Mouse (Mus musculus) c-Kit-positive CD71-positive TER-119-negative erythroid progenitor cells, embryonic 14.5 days (primary cell): ENCODE measurements at regions not wholly inside any gene's neighbourhood (a gene's known extent, or its start where the extent isn't known, plus 50 kb on each side); places are given as distances from the start of the nearest gene placed in this dataset.

Source experiments
- DNase-seq: peaks from one replicate; pipeline ENCODE4 v3.0.0-alpha.2; 2013; ENCODE audit warnings: low read depth

- no peak for DNase-seq
These were observed 87.7 kb upstream of the Ret start for GRCm38 (mm10) chr6:118285246-118285645.

- DNase-seq = no peak
These were observed 86.5 kb upstream of the Ret start for GRCm38 (mm10) chr6:118283949-118284568.

GRCm38 (mm10) chr6:118263951-118264350, 66.4 kb upstream of the Ret start:
- DNase-seq = no peak

GRCm38 (mm10) chr6:118259881-118260280, 62.4 kb upstream of the Ret start:
- no peak for DNase-seq

- DNase-seq = no peak
These were observed 57.4 kb upstream of the Ret start for GRCm38 (mm10) chr6:118254871-118255270.

GRCm38 (mm10) chr6:118252711-118253110, 55.2 kb upstream of the Ret start:
- no peak for DNase-seq

GRCm38 (mm10) chr6:118251131-118251530, 53.6 kb upstream of the Ret start:
- DNase-seq = no peak

GRCm38 (mm10) chr6:118250006-118250405, 52.5 kb upstream of the Ret start:
- no peak for DNase-seq
